Mouse (Mus musculus): ENCODE measurements around the gene Trim8.

The Trim8 gene

DNA sequence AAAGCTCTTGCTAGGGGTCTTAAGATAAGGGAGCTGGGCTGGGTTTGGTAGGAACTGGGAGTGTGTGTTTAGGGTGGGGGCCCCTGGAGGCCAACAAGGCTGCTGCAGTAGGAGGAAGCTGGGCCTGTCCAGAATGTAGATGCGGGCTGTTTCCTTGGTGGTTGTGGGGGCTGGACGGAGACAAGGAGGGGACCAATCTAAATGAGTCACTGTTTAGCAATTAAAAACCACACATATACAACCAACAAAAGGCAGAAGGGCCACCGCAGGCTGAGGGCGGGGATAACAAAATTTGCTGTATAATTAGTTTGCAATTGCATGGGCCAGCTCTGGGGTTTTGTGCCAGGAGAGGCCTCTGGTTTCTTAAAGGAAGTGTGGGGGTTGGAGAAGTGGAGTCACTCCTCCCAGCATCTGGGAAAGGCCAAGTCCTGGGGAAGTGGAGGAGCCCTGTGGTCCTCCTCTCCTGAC lies 2.6 kb downstream of the Trim8 start:
- peak; percentile 87 for DNase-seq (ENCODE audit: extremely low read depth, insufficient read length, low spot score)

DNA sequence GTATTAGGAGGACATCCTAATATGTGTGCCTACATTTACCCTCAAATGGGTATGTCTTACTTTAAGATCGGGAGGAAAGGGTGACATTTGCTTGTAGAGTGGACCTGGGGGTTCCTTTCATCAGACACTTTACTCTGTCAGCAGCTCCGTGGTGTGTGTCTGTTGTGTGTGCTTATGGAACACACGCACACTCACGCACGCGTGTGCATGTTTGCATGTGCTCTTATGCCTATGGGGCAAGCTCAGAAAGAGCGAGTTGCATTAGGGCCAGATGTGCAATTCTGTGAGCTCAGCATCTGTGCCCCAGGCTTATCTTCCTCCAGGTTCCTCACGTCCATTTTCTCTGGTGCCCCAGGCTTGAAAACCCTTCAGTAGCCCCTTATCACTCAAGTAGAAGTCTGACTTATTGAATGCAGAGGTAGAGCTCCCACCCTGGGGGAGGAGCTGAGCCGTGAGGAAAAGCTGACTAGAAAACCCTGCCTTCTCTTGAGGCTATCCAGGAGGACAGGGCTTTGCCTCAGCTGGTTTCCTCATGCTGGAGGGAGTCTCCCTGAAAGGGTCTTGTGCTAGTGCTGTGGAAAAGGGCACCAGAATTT lies 3.4 kb downstream of the Trim8 start:
- DNase-seq (ENCODE audit: extremely low read depth, insufficient read length, low spot score): no peak

DNA sequence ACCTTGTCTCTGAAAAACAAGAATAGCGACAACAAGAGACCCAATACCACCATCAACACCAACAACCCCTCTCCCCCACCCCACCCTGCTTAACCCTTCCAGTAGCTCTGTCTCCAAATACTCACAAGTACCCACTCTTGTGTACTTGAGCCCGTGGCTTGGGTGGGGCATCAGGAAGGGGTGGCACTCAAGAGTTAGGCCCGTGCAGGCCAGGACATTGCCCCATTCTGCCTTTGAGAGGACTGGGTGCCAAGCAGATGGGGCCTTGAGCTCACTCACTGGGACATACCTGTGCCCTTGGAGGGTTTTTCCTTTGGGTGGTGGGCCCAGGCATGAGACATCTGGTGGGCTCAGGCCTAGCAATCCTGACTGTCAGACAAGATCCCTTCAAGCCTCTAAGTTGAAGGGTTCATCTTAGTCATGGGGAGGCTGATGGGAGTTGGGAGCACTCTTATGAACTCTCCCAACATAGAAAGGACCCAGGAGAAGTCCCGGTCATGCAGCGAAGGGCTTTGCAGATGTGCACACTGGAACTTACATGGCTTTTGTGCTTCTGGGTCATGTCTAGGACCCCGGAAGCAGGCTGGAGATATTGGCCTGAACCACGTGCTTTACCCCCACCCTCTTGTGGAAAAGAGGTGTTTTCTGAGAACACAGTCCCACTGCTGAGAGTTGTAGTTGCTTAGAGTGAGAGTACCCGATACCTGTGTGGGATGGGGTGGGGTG lies 4.3 kb downstream of the Trim8 start:
- no peak for DNase-seq (ENCODE audit: extremely low read depth, insufficient read length, low spot score)

DNA sequence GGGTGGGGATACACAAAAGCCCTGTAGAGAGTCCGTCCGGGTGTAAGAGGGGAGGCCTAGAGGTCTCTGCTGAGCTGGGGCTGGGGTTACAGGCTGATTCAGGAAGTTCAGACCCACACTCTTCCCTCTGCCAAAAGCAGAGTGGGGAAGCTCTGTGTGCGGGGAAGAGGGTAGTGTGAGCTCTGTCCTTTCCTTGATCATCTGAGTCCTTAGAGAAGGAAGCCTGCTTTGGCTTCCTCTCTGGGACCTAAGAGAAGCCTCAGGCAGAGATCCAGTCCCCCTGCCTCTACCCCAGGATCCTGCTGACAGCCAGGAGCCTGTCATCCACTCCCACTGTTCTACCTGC lies 4.8 kb downstream of the Trim8 start:
- no peak for DNase-seq (ENCODE audit: extremely low read depth, insufficient read length, low spot score)

DNA sequence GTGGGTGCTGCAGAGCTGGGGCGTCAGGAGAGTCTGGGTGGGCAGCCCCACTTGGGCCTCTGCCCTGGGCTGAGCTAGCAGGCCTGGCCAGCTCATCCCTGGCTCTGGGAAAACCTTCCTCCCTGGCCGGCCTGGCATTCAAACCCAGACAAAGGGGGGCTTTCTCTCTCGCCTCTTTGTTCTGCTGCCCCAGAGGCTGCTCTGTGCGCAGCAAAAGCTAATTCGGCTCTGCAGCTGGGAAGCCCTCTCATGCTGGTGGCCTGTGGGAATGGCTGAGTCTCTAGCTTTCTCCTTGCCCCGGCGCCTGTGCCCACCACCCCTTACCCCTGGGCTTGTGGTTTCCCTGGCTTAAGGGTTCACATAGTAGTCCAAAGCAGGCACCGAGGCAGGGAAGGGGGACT lies 5.7 kb downstream of the Trim8 start:
- no peak for DNase-seq (ENCODE audit: extremely low read depth, insufficient read length, low spot score)

DNA sequence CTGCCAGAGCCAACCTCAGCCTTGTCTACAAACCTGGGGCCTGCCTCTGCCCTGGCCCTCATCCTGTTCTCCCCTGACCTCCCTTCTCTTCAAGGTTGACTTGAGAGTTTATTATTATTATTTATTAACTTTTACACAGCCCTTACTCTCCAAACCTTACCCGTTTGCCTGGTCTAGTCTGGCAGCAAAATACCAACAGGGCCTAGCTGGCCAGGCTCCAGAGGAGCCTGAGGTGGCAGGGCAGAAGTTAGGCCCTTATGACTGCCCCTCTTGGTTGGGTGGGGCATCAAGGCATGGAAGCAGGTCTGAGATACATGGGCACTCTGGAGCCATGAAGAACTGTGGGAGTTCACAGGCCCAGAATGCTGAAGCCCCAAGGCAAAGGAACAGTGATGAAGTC lies 6.3 kb downstream of the Trim8 start:
- no peak for DNase-seq (ENCODE audit: extremely low read depth, insufficient read length, low spot score)

DNA sequence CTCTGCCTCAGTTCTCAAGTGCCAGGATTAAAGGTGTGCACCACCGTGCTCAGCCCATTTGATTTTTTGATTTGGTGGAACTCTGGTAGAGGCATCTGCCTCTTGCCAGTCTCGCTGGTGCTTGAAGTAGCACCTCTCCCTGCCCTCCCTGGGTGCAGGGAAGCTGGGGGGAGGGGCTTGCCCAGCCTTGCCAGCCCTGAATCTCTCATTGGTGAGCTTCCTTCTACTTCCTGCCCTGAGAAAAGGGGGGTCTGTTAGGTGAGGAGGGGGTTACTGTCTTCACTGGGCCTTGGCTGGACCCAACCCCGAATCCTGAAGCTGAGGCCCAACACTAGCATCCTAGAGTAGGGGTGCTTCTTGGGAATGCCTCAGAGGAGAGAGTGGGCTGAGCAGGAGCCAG lies 7.2 kb downstream of the Trim8 start:
- no peak for DNase-seq (ENCODE audit: extremely low read depth, insufficient read length, low spot score)

DNA sequence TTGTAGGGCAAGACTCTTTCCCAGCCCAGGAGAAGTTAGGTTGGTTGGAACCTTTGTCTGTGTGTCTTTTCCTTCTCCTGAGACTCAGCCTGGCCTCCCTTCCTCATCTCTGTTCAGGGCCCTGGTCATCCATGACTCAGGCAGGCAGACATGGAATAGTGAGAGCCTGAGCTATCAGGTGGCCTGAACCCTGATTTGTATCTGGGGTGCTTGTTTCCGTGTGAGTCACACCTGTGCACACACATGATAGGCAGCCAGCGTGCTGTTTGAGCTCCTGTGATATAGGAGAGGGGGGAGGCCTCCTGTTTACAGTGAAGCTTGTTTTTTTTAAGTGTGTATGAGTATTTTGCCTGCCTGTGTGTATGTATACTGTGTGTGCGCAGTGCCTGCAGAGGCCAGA lies 7.7 kb downstream of the Trim8 start:
- no peak for DNase-seq (ENCODE audit: extremely low read depth, insufficient read length, low spot score)

DNA sequence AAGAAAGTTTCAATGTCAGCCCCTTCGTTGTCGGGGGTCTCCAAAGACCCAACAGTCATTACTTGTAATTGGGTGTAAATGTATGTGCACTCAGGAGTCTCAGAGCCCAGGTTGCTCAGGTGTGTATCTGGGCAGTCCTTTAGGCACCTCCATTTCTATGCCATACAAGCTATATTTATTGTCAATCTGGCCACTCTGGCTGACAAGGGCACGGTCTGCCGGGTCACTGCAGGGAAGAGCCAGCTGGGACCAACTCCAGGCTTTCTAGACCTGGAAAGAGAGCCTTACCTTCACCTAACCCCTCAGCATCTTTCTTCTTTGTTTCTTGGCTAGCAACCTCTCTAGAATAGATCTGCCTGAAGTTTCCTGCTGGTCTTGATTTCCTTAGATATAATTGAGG lies 8.2 kb downstream of the Trim8 start:
- DNase-seq (ENCODE audit: extremely low read depth, insufficient read length, low spot score): no peak

DNA sequence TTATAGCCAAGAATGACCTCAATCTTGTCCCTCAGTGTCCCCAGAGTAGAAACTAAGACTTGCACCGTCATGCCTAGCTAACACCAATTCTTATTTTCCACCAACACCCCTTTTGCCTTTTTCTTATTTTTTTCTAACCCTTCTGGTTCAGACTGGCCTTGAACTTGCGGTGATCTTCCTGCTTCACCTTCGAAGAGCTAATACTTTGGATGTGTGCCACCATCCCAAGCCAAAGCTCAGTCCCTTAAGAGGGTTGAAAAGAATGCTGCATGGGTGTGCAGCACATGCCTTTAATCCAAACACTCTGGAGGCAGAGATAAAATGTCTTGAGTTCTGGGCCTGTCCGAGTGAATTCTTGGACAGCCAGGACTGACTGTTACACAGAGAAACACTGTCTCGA lies 8.9 kb downstream of the Trim8 start:
- no peak for DNase-seq (ENCODE audit: extremely low read depth, insufficient read length, low spot score)

DNA sequence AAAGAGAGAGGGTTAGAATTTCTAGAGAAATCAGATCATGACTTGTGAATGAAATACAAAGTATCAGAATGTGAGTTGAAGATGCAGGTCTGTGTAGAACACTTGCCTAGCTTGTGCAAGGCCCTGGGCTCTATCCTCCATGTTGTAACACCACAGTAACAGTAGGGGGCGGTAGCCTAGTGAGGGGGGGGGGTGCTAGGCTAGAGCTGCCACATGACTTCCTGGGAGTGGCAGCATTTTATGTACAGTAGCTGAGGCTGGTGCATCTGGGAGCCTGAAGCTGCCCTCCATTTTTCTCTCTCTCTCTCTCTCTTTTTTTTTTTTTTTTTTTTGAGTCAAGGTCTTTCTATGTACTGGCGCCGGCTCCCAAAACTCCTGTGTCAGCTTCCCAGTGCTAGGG lies 9.3 kb downstream of the Trim8 start:
- no peak for DNase-seq (ENCODE audit: extremely low read depth, insufficient read length, low spot score)

DNA sequence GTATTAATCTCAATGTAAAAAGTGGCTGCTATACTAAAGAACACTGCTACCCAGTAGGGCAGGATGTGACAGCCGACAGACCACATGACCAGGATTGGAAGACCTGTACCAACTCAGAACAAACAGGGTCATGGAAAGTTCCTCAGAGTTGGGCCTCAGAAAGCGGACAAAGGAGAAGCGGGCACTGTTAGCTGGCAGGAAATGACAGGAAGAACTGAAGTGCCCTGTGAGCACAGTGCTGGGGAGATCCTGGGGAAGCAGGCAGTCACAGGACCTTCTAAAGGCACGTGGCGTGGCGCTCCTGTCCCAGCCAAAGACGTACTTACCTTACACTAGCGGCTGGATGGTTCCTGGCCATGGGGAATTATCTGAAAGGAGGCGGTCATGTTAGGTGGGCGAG lies 9.8 kb downstream of the Trim8 start:
- DNase-seq (ENCODE audit: extremely low read depth, insufficient read length, low spot score): no peak

DNA sequence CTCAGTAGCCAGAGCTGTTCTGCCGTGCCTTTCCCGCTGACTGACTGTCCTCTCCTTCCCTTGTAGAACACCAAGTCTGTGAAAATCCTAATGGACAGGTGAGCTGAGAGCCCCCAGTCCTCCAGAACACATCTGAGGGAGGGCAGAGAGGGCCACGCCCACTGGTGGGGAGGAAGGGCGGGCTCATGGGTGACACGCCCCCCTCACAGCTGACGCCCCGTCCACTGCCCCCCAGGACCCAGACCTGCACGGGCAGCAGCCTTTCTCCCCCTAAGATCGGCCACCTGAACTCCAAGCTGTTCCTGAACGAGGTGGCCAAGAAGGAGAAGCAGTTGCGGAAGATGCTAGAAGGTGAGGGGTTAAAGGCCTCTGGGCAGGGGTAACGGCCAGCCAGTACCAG lies 12.9 kb downstream of the Trim8 start:
- DNase-seq (ENCODE audit: extremely low read depth, insufficient read length, low spot score): no peak

DNA sequence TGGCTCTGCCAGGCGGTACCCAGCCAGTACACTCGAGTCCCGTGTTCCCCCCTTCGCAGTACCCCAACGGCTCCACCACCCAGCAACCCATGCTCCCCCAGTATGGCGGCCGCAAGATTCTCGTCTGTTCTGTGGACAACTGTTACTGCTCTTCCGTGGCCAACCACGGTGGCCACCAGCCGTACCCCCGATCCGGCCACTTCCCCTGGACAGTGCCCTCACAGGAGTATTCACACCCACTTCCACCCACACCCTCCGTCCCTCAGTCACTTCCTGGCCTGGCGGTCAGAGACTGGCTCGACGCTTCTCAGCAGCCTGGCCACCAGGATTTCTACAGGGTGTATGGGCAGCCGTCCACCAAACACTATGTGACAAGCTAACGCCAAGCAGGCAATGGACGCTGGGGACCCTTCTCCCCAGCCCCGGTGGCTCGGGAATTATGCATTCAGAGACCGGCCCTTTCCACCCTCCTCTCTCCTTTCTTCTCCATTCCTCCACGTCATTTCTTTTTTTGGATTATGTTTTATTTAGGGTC lies 13.9 kb downstream of the Trim8 start:
- no peak for DNase-seq (ENCODE audit: extremely low read depth, insufficient read length, low spot score)

DNA sequence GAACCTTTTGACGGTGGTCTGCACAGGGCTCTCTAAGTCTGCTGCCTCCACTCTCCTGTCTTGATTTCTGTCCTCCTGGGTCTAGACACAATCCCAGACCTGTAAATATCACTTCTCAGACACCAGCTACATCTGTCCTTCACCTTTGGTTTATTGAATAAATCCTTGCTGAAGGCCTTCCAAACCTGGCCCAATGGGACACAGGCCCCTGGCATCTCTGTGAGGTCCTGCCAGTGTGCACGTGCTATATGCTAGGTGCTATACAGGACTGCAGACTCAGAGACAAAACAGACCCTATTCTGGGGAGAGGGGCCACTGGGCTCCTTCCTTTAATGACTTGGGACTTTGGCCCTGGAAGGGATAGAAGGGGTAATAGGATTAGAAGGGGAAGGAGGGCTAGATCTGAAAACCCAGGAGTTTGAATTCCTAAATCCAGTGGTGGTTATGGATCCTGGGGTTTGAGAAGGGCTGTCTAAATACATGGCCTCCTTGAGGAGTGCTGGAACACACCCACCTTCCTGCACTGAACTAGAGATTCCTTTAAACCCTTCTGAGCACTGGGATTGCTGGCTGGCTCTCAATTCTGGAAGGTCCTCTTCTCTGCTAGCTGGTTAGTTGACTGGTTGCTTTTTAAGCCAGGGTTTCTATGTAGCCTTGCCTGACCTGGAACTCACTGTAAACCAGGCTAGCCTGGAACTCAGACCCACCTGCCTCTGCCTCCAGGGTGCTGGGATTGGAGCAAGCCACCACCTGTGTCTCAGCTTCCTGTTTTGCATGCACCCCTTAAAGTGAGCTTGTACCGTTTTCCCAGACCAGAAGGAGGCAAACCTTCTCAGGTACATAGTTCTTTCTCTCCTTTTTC lies 15.4 kb downstream of the Trim8 start:
- DNase-seq (ENCODE audit: extremely low read depth, insufficient read length, low spot score): no peak

DNA sequence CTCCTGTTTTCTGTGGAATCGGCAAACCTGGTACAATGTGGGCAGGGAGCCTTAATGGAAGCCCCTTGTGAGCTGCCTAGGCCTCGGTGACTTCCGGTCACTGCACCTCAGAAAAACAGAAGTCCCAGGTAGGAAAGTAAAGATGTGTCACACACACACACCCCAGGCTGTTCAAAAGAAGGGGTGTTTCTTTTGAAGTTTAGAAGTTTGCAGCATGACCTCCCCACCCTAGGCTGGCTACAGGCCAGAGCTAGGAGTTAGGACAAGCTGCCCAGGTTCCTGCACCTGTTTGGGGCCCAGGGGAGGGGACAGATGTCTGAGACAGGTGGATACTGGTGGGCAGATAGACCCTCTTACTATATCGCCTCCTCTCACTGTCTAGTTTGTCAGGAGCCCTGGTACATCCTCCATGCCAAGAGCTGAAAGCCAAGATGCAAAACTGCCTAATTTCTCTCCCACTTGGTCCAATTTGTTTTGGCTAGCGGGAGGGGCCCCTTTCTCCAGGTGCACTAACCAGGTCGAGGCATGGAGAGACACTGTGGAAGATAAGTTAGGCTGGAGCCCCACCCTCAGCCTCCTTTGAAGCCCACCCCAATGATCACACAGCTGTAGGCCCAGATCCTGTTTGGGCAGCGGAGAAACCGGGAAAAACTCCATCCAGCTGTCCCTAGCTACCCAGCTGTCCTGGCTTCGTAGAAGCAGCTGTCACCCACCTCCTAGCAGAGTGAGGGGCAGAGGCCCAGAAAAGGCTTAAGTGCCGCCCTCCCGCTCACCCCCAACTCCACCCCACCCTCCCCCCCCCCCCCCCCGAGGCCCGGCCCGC lies 16.2 kb downstream of the Trim8 start:
- no peak for DNase-seq (ENCODE audit: extremely low read depth, insufficient read length, low spot score)

DNA sequence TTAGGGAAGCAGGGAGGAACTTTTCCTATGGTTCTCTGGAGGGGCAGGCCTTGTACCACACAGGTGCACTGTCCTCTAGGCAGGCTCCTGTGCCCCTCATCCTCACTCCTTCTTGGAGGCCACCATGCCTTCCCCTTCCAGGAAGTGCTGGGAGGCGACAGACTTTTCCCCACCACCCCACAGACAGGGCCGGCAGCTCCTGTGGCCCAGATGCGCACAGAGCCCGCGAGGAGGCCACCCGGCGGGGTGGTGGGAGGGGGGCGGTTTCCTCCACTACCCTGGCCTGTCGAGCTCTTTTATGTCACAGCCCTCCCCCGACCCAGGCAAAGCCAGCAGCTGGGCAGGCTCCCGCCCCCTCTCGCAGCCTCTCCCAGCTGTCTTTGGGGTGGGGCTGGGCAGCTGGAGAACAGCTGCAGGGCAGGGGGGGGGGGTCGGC lies 16.9 kb downstream of the Trim8 start:
- DNase-seq (ENCODE audit: extremely low read depth, insufficient read length, low spot score): no peak

DNA sequence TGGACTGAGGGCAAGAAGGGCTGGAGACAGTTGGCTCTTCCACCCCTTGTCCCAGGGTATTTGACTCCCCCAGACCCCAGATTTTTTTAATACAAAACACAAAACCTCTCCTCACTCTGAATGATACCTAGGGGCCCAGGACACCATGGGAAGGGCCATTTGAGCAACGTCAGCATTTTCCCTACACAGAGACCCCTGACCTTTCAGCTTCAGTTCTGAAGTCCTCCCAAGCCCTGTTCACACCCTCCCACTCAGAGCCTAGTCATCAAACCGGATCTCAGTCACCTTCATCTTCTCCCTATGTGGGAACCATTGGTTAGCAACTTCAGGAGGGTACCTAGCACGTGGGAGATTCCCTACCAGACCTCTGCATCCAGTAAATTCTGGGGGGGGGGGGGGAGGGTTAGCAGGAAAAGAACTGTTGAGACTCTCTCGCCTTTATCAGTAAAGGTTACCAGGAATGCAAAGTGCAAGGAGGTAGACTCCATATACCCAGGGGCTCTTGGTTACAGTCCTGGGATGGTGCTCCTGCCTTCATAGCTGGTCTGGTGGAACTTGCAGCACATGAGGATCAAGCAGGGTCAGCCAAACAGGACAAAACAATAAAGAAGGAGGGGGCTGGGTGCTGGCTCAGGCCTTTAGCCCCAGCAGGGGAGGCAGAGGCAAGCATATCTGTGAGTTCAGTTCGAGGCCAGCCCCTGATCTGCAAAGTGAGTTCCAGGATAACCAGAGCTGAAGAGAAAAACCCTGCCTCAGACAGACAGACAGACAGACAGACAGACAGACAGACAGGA lies 17.5 kb downstream of the Trim8 start:
- DNase-seq (ENCODE audit: extremely low read depth, insufficient read length, low spot score): no peak

DNA sequence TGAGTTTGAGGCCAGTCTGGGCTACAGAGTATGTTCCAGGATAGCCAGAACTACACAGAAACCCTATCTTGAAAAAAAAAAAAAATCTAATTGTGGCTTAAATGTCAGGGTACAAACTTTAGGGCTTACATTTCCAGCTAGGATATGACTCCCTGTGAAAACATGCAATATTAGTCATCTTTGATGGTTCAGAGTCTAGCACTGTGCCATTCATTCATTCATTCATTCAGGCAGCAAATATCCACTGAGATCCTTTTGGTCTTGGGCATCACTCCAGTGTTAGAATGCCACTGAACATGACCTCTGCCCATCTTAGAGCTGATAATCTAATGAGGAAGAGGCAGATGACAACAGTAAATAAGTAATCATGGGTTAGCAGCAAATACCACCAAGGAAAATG lies 20.2 kb downstream of the Trim8 start:
- DNase-seq (ENCODE audit: extremely low read depth, insufficient read length, low spot score): no peak

Measured in 3134 (cell line).